Mouse (Mus musculus) liver, embryonic 14.5 days (tissue): ENCODE measurements around the gene Pkp1. TPM values are rescaled to one million over a fixed set of nuclear protein-coding genes. Genes with fewer than 3 reads are reported as not detected.

Experiments used
- ATAC-seq: fragments of 200-750 bp; cut with Nextera tagmentation; 2 replicates; pipeline ENCODE4 v1.8.0; 2017; ENCODE audit warnings: moderate number of reproducible peaks, mild to moderate bottlenecking, moderate library complexity; ENCODE audit not compliant: insufficient read depth
- DNase-seq, 3 experiments: peaks; one replicate each; pipeline ENCODE4 v3.0.0-alpha.2; 2012 to 2013; ENCODE audit warnings: low read depth in 3 of 3, low spot score in 3 of 3
- H3K27ac ChIP-seq: fragments of 300-500 bp; sonication (generic); 2 replicates; pipeline ENCODE4 v1.5.1; 2014; ENCODE audit warnings: moderate library complexity, mild to moderate bottlenecking, control low read depth, inconsistent platforms
- H3K27me3 ChIP-seq: fragments of 300-500 bp; sonication (generic); 2 replicates; pipeline ENCODE4 v1.6.1; 2014; ENCODE audit warnings: mild to moderate bottlenecking, low read length, moderate library complexity; ENCODE audit not compliant: control insufficient read depth, insufficient read depth
- H3K36me3 ChIP-seq: fragments of 300-500 bp; sonication (generic); replicated peaks from 2 replicates; pipeline ENCODE4 v1.6.1; 2014; ENCODE audit warnings: low read depth; ENCODE audit not compliant: control insufficient read depth, insufficient read depth
- H3K4me1 ChIP-seq, 2 experiments: fragments of 200-500 bp in 1 of 2; fragments of 300-500 bp in 1 of 2; sonication (generic) in 1 of 2; replicated peaks; 2 replicates each; pipeline ENCODE4 v1.6.1; 2012 to 2014; ENCODE audit warnings: antibody characterized with exemption in 1 of 2, inconsistent platforms in 1 of 2, low read length in 1 of 2; ENCODE audit not compliant: control insufficient read depth in 2 of 2, insufficient read depth in 2 of 2
- H3K4me2 ChIP-seq: fragments of 300-500 bp; sonication (generic); 2 replicates; pipeline ENCODE4 v1.6.1; 2014; ENCODE audit warnings: low read depth, mild to moderate bottlenecking, control low read depth, moderate library complexity
- H3K4me3 ChIP-seq, 2 experiments: fragments of 200-500 bp in 1 of 2; fragments of 300-500 bp in 1 of 2; sonication (generic) in 1 of 2; 2 replicates each; pipeline ENCODE4 v1.5.1; 2012 to 2014; ENCODE audit warnings: low read depth in 2 of 2, low read length in 2 of 2, mild to moderate bottlenecking in 2 of 2, control low read depth in 1 of 2, inconsistent platforms in 1 of 2, moderate library complexity in 1 of 2; ENCODE audit not compliant: insufficient read depth in 1 of 2
- H3K9ac ChIP-seq: fragments of 300-500 bp; sonication (generic); replicated peaks from 2 replicates; pipeline ENCODE4 v1.6.1; 2014; ENCODE audit warnings: mild to moderate bottlenecking, control low read depth, moderate library complexity
- H3K9me3 ChIP-seq: fragments of 300-500 bp; sonication (generic); 2 replicates; pipeline ENCODE4 v1.6.1; 2016; ENCODE audit warnings: low read length, mixed read lengths; ENCODE audit not compliant: control insufficient read depth
- CTCF ChIP-seq: IDR thresholded peaks from 2 replicates; pipeline ENCODE4 v1.5.1; 2016; ENCODE audit warnings: antibody characterized with exemption, low read depth, control low read depth
- EP300 ChIP-seq: IDR thresholded peaks from 2 replicates; pipeline ENCODE4 v1.6.1; 2016; ENCODE audit warnings: antibody characterized with exemption, low read depth
- WGBS: fragments of 180-500 bp; shearing (Covaris S2); extraction: QIAGEN DNeasy Blood & Tissue Kit; methylation state at CpG from one replicate; pipeline ENCODE4 v1.1.7; 2014; ENCODE audit not compliant: insufficient replicate concordance; 5-methylcytosine and 5-hydroxymethylcytosine counted together
- polyA plus RNA-seq, 2 experiments: library from polyadenylated mRNA; depleted of rRNA in 1 of 2; stranded (reverse) in 1 of 2; unstranded in 1 of 2; fragments of >200 nt; fragmentation: Nextera tagmentation in 1 of 2; extraction: Ambion mirVana in 1 of 2; gene quantifications; 2 replicates each; pipeline versions ENCODE4 v1.2.1 to v1.2.3; 2012 to 2014

Gene Pkp1
- polyA plus RNA-seq, 2 experiments: 0.02 TPM; not detected in 1

- Histone ChIP-seq H3K36me3 (no peaks in the 10 kb centered on the region), H3K4me3 (no peak overlapping the region), H3K4me1 (0 out of 4 replicates have a peak, but pooled peaks cover 0 to 2% of the 10 kb centered on the region in 2 experiments), H3K27me3 (no peaks in the 10 kb centered on the region; the same call in 1 of the 2 replicates), H3K9ac (no peak overlapping the region), H3K4me2 (no peak overlapping the region), H3K27ac (no peak overlapping the region), H3K9me3 (no peaks in the 10 kb centered on the region)
- 44% methylated on average over 6 of the region's 6 CpGs for WGBS
- no peak for ATAC-seq
- TF ChIP-seq EP300: no peak
- TF ChIP-seq CTCF: no peak
- no peak for DNase-seq
Measured at GRCm38 (mm10) chr1:135834206-135834859, 84.7 kb downstream of the Pkp1 start.

DNA sequence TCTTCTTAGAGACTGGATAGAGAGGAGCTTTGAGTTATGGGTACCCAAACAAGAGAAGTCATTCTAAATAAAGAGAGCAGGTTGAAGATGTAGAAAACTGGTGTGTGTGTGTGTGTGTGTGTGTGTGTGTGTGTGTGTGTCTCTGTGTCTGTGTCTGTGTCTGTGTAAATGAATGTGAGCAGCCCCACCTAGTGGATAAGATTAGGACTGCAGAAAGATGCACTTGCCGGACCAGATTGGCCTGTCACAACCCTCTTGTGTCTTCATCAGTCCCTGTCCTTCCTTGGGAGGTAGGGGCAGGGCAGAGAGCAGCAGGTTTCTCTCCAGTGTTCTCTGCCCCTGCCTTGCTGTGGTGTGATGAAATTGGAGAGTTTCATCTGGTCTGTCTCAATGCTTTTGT is 90.1 kb downstream of the Pkp1 start:
- no peaks in the 10 kb centered on the region; the same call in 1 of the 2 replicates for H3K27me3 ChIP-seq
- H3K4me1 ChIP-seq: no peaks in the 10 kb centered on the region
- no peaks in the 10 kb centered on the region for H3K9me3 ChIP-seq
- TF ChIP-seq EP300 (no peak), CTCF (peak; percentile 81)
- H3K4me3 ChIP-seq: no peak overlapping the region
- peak in 2 of 3 experiments; percentile 7 to 9 for DNase-seq
- H3K9ac ChIP-seq: no peak overlapping the region
- no peaks in the 10 kb centered on the region for H3K36me3 ChIP-seq
- ATAC-seq: no peak
- H3K27ac ChIP-seq: no peak overlapping the region
- WGBS: 8% methylated on average over 1 of the region's 1 CpGs
- no peak overlapping the region for H3K4me2 ChIP-seq

- 70% methylated on average over 7 of the region's 7 CpGs for WGBS
- Histone ChIP-seq H3K27me3 (peaks cover 36% of the 10 kb centered on the region), H3K9me3 (no peaks in the 10 kb centered on the region), H3K36me3 (no peaks in the 10 kb centered on the region), H3K4me3 (no peak overlapping the region), H3K27ac (no peak overlapping the region), H3K4me2 (no peak overlapping the region), H3K9ac (no peak overlapping the region), H3K4me1 (no peaks in the 10 kb centered on the region)
- no peak for TF ChIP-seq EP300
- DNase-seq (no peak), ATAC-seq (no peak)
Measured at GRCm38 (mm10) chr1:135821780-135822179, 97.2 kb downstream of the Pkp1 start.

Other genes with a start within 250 kb of the Pkp1 start
- 35.7 and 38.2 TPM in 2 replicates for gene Csrp1, start 199.1 kb downstream of the Pkp1 start, polyA plus RNA-seq (2012; rRNA removed)
- gene Csrp1, start 199.1 kb downstream of the Pkp1 start, polyA plus RNA-seq (2014; fragmentation: Nextera tagmentation; extraction: Ambion mirVana): 33.8 and 34.7 TPM in 2 replicates
- gene Phlda3, start 153.1 kb downstream of the Pkp1 start, polyA plus RNA-seq (2012; rRNA removed): 3.2 TPM in 2 replicates
- gene Phlda3, start 153.1 kb downstream of the Pkp1 start, polyA plus RNA-seq (2014; fragmentation: Nextera tagmentation; extraction: Ambion mirVana): 4.5 and 5.2 TPM in 2 replicates
- 0.95 and 1.3 TPM in 2 replicates for gene Tnni1, start 139.8 kb downstream of the Pkp1 start, polyA plus RNA-seq (2012; rRNA removed)
- 1.5 and 1.7 TPM in 2 replicates for gene Tnni1, start 139.8 kb downstream of the Pkp1 start, polyA plus RNA-seq (2014; fragmentation: Nextera tagmentation; extraction: Ambion mirVana)
- 0.12 and 0.30 TPM in 2 replicates for gene Lad1, start 100.6 kb downstream of the Pkp1 start, polyA plus RNA-seq (2012; rRNA removed)
- 0.13 and 0.14 TPM in 2 replicates for gene Lad1, start 100.6 kb downstream of the Pkp1 start, polyA plus RNA-seq (2014; fragmentation: Nextera tagmentation; extraction: Ambion mirVana)
- gene Tnnt2, start 82.9 kb downstream of the Pkp1 start, polyA plus RNA-seq (2012; rRNA removed): 0.16 and 0.68 TPM in 2 replicates
- gene Tnnt2, start 82.9 kb downstream of the Pkp1 start, polyA plus RNA-seq (2014; fragmentation: Nextera tagmentation; extraction: Ambion mirVana): 0.19 and 0.39 TPM in 2 replicates
- not detected in 2 replicates for gene Igfn1, start 87.1 kb upstream of the Pkp1 start, polyA plus RNA-seq (2012; rRNA removed)
- gene Igfn1, start 87.1 kb upstream of the Pkp1 start, polyA plus RNA-seq (2014; fragmentation: Nextera tagmentation; extraction: Ambion mirVana): not detected in 2 replicates
- gene Tmem9, start 88.9 kb upstream of the Pkp1 start, polyA plus RNA-seq (2012; rRNA removed): 43.9 and 44.4 TPM in 2 replicates
- gene Tmem9, start 88.9 kb upstream of the Pkp1 start, polyA plus RNA-seq (2014; fragmentation: Nextera tagmentation; extraction: Ambion mirVana): 42.4 and 44.2 TPM in 2 replicates
- not detected in 2 replicates for gene Ascl5, start 131.6 kb upstream of the Pkp1 start, polyA plus RNA-seq (2012; rRNA removed)
- not detected in 2 replicates for gene Ascl5, start 131.6 kb upstream of the Pkp1 start, polyA plus RNA-seq (2014; fragmentation: Nextera tagmentation; extraction: Ambion mirVana)
- gene Cacna1s, start 133.5 kb upstream of the Pkp1 start, polyA plus RNA-seq (2012; rRNA removed): 0.02 TPM in 1 of 2 replicates, not detected in the other
- not detected in 2 replicates for gene Cacna1s, start 133.5 kb upstream of the Pkp1 start, polyA plus RNA-seq (2014; fragmentation: Nextera tagmentation; extraction: Ambion mirVana)
- 1.8 and 2.2 TPM in 2 replicates for gene Kif21b, start 212.2 kb upstream of the Pkp1 start, polyA plus RNA-seq (2012; rRNA removed)
- gene Kif21b, start 212.2 kb upstream of the Pkp1 start, polyA plus RNA-seq (2014; fragmentation: Nextera tagmentation; extraction: Ambion mirVana): 1.0 and 1.2 TPM in 2 replicates